Mouse (Mus musculus) embryonic facial prominence, embryonic 12.5 days (tissue): ENCODE results near the gene Rab12. TPM values are rescaled to one million over a fixed set of nuclear protein-coding genes. Genes with fewer than 3 reads are reported as not detected.
A peak's percentile ranks its signal among the peaks of the same experiment; 100 is the strongest.
"Not testable (repeated sequence)": the region's sequence is repeated elsewhere in the genome, so short reads cannot be mapped to it uniquely, and the experiment has no call there.

Source experiments
- ATAC-seq: fragments of 200-750 bp; cut with Nextera tagmentation; 2 replicates; pipeline ENCODE4 v1.8.0; 2017; ENCODE audit not compliant: insufficient number of reproducible peaks, insufficient read depth, low FRiP score, low TSS enrichment
- H3K27ac ChIP-seq: fragments of 300-500 bp; sonication (generic); 2 replicates; pipeline ENCODE4 v1.5.1; 2016; ENCODE audit warnings: mild to moderate bottlenecking
- H3K27me3 ChIP-seq: fragments of 300-500 bp; sonication (generic); 2 replicates; pipeline ENCODE4 v1.6.1; 2016; ENCODE audit warnings: mild to moderate bottlenecking, moderate library complexity
- H3K36me3 ChIP-seq: fragments of 300-500 bp; sonication (generic); 2 replicates; pipeline ENCODE4 v1.6.1; 2016; ENCODE audit warnings: mild to moderate bottlenecking
- H3K4me1 ChIP-seq: fragments of 300-500 bp; sonication (generic); 2 replicates; pipeline ENCODE4 v1.6.1; 2016
- H3K4me2 ChIP-seq: fragments of 300-500 bp; sonication (generic); replicated peaks from 2 replicates; pipeline ENCODE4 v1.6.1; 2016; ENCODE audit warnings: mild to moderate bottlenecking, moderate library complexity
- H3K4me3 ChIP-seq: fragments of 300-500 bp; sonication (generic); 2 replicates; pipeline ENCODE4 v1.5.1; 2016; ENCODE audit warnings: mild to moderate bottlenecking
- H3K9ac ChIP-seq: fragments of 300-500 bp; sonication (generic); 2 replicates; pipeline ENCODE4 v1.6.1; 2016; ENCODE audit warnings: mild to moderate bottlenecking, moderate library complexity
- H3K9me3 ChIP-seq: fragments of 300-500 bp; sonication (generic); 2 replicates; pipeline ENCODE4 v1.6.1; 2016; ENCODE audit warnings: mild to moderate bottlenecking, moderate library complexity
- WGBS: fragments of 180-500 bp; shearing (Covaris S2); methylation state at CpG from one replicate; pipeline ENCODE4 v1.1.7; 2016; 5-methylcytosine and 5-hydroxymethylcytosine counted together
- polyA plus RNA-seq: library from polyadenylated mRNA; unstranded; fragments of >200 nt; fragmentation: Nextera tagmentation; extraction: Ambion mirVana; gene quantifications from 2 replicates; pipeline ENCODE4 v1.2.1, GENCODE M21; 2016

The Rab12 gene
- 56.4 and 59.9 TPM in 2 replicates for polyA plus RNA-seq

DNA sequence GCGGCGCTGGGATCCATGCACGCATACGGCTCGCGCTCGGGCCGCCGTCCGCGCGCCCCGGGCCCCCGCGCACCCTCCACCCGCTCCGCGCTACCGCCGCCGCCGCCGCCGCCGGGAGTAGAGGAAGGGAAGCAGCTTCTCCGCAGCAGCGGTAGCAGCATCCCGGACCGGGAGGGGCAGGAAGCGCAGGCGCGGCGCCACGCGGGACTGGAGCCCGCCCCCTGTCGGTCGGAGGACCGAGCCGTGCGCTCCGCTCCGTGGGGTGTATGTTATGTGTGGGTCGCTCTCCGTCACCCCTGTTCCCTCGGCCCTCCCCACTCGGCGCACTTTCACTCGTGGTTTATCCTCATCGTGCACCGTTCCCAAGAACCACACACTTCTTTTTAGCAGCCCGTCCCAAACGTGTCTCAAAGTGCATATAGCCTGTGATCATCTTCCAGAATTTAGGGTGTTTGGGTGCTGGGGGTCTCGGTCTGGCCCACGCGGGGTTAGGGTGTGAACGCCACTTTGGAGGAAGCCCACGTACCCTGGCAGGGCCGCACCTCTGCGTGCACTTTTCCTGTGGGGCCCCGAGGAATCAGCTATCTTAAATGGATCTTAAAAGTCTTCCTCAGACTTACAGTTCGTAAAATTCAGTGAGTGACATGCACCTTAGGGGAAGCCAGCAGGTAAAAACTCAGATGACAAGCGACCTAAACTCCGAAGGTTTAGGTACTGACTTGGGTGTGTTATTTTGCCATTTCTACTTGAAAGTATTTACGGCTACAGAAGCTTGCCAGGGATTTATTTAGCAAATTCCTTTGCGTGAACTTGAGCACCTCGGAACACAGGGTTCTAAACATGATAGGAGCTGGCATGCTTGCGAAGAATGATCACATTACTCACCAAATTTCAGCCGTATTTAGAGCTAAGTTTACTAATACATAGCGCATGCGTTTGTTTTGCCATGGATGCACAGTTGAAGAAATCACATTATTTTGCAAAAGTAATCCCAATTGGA is at the start of gene Rab12:
TSS of gene Rab12 (minus strand) at position 176 of the 1,000 bp plus-strand sequence.
- WGBS = 8% methylated on average over 71 of the region's 71 CpGs
- H3K27ac ChIP-seq = peak within 1 kb of the TSS; percentile 57

DNA sequence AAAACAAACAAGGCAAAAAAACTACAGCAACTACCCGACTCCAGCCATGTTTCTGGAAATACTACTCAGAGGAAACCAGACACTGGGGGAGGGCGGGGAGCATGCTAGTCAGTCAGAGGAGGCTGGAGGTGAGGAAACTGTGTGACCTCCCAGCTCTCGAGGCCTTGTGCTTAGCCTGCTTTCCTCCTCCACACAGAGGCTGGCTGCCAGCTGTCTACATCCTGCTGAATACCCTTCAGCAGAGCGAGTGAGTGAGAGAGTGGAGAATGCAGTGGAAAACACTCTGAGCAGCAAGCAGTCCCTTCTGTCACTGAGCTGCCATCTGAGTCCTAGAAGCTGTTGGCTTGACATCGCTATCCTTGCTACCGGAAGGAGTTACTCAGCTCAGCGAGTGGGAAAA is 44.7 kb upstream of the Rab12 start:
- Histone ChIP-seq H3K9me3 (no peaks in the 10 kb centered on the region), H3K4me1 (no peaks in the 10 kb centered on the region), H3K27me3 (no peaks in the 10 kb centered on the region), H3K9ac (no peak overlapping the region), H3K4me2 (no peak overlapping the region), H3K4me3 (no peak overlapping the region), H3K36me3 (no peaks in the 10 kb centered on the region), H3K27ac (no peak overlapping the region)
- no peak for ATAC-seq
- 57% methylated on average over 7 of the region's 7 CpGs for WGBS

More for the DNA sequence above, at the start of gene Rab12:
- Histone ChIP-seq H3K36me3 (no peaks in the 10 kb centered on the region), H3K27me3 (no peaks in the 10 kb centered on the region), H3K4me3 (peak within 1 kb of the TSS; percentile 99), H3K9me3 (no peaks in the 10 kb centered on the region), H3K4me2 (peak within 1 kb of the TSS; percentile 87), H3K4me1 (peaks cover 13% of the 10 kb centered on the region), H3K9ac (peak within 1 kb of the TSS; percentile 98)
- peak; percentile 80 for ATAC-seq

- no peaks in the 10 kb centered on the region for H3K4me1 ChIP-seq
- H3K9me3 ChIP-seq = no peaks in the 10 kb centered on the region
- 80% methylated on average over 1 of the region's 1 CpGs for WGBS
- no peak overlapping the region for H3K9ac ChIP-seq
- no peaks in the 10 kb centered on the region for H3K36me3 ChIP-seq
- no peaks in the 10 kb centered on the region for H3K27me3 ChIP-seq
- no peak overlapping the region for H3K27ac ChIP-seq
- no peak overlapping the region for H3K4me3 ChIP-seq
- H3K4me2 ChIP-seq = no peak overlapping the region
- no peak for ATAC-seq
Observed at GRCm38 (mm10) chr17:66563551-66563950, 44.0 kb upstream of the Rab12 start.

GRCm38 (mm10) chr17:66561380-66561779 is 41.9 kb upstream of the Rab12 start:
- no peak for ATAC-seq
- no peak overlapping the region for H3K27ac ChIP-seq
- H3K27me3 ChIP-seq = no peaks in the 10 kb centered on the region
- H3K4me3 ChIP-seq = no peak overlapping the region
- no peak overlapping the region for H3K9ac ChIP-seq
- no peaks in the 10 kb centered on the region for H3K9me3 ChIP-seq
- H3K36me3 ChIP-seq = no peaks in the 10 kb centered on the region
- WGBS = 80% methylated on average over 2 of the region's 2 CpGs
- no peaks in the 10 kb centered on the region for H3K4me1 ChIP-seq
- H3K4me2 ChIP-seq = no peak overlapping the region

DNA sequence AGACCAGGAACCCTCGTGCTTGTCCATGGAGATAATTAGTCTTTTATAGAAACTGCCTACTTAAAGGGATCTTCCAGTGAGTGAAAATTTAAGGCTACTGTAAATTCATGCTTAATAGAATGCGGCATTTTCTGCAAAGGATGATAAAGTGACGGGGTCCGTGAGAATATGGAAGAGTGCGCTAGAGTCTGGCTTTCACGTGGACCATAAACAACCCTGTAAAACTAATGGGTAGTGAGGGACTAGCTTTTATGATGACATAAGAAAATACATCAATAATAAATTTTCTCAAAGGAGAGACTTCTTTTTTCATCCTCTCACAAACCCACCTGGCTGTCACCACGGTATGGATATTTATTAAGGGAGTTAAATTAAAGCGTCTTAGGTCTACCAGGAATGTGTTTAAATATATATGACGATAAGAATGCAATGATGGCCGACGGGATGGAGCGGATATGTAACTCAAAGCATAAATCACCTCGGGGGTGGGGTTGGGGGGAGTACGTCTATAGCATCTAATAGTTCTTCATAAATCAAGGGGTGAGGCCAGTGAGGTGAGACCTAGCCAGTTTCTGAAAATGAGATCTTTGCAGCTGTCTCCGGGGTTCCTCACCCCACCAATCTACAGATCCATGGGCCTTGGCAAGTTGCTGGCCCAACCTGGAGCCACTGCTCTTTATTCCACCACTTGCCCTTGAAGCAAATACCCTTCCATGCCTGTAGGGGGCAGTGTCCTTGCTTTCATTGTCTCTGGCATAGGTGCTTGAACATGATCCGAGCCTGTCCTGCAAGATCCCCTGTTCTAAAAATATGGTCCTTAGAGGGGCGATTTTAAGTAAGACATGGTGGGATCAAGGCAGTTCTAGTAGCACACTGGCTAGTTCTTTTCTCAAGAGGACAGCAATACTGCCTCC is 39.1 kb upstream of the Rab12 start:
- 91% methylated on average over 17 of the region's 17 CpGs for WGBS
- Histone ChIP-seq H3K27ac (no peak overlapping the region), H3K9me3 (no peaks in the 10 kb centered on the region)

DNA sequence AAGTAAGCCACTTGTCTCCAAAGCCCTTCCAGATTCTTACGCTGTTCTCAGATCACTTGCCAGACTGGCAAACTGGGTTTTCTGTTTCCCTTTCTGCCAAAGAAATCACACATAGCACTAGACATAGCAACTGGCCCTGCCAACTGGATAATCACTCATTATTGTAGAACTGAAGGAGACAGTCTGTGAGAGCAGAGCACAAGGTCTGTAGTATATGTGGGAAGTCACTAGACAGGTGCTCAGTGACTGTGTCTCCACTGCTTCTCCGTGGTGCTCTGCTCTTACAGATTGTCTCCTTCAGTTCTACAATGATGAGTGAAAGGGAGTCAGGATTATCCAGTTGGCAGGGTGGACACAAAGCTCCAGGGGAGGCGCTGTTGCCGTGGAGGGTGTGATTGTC is 33.2 kb upstream of the Rab12 start:
- WGBS = 82% methylated on average over 4 of the region's 4 CpGs
- H3K4me2 ChIP-seq = no peak overlapping the region
- no peak overlapping the region for H3K9ac ChIP-seq

More for the DNA sequence above, 39.1 kb upstream of the Rab12 start:
- H3K9ac ChIP-seq = no peak overlapping the region
- no peak overlapping the region for H3K4me2 ChIP-seq
- H3K4me1 ChIP-seq = no peaks in the 10 kb centered on the region
- H3K4me3 ChIP-seq = no peak overlapping the region
- no peak for ATAC-seq
- no peaks in the 10 kb centered on the region for H3K36me3 ChIP-seq
- H3K27me3 ChIP-seq = no peaks in the 10 kb centered on the region

GRCm38 (mm10) chr17:66550486-66550885 is 31.0 kb upstream of the Rab12 start:
- ATAC-seq = no peak
- no peak overlapping the region for H3K4me3 ChIP-seq
- no peaks in the 10 kb centered on the region for H3K4me1 ChIP-seq
- H3K4me2 ChIP-seq = no peak overlapping the region
- WGBS = 82% methylated on average over 5 of the region's 5 CpGs
- no peak overlapping the region for H3K9ac ChIP-seq
- no peaks in the 10 kb centered on the region for H3K27me3 ChIP-seq
- no peaks in the 10 kb centered on the region for H3K36me3 ChIP-seq
- H3K9me3 ChIP-seq = no peaks in the 10 kb centered on the region
- no peak overlapping the region for H3K27ac ChIP-seq

More for the DNA sequence above, 33.2 kb upstream of the Rab12 start:
- Histone ChIP-seq H3K4me3 (no peak overlapping the region), H3K27me3 (no peaks in the 10 kb centered on the region), H3K4me1 (no peaks in the 10 kb centered on the region), H3K27ac (no peak overlapping the region), H3K9me3 (no peaks in the 10 kb centered on the region), H3K36me3 (no peaks in the 10 kb centered on the region)
- no peak for ATAC-seq

GRCm38 (mm10) chr17:66532285-66532684 is 12.8 kb upstream of the Rab12 start:
- H3K4me3 ChIP-seq = no peak overlapping the region
- H3K4me1 ChIP-seq = no peaks in the 10 kb centered on the region
- no peak overlapping the region for H3K4me2 ChIP-seq
- no peaks in the 10 kb centered on the region for H3K27me3 ChIP-seq
- H3K9ac ChIP-seq = no peak overlapping the region
- ATAC-seq = no peak
- peaks cover 8% of the 10 kb centered on the region; the same call in 1 of the 2 replicates for H3K9me3 ChIP-seq
- no peaks in the 10 kb centered on the region for H3K36me3 ChIP-seq
- no peak overlapping the region for H3K27ac ChIP-seq
- 86% methylated on average over 1 of the region's 1 CpGs for WGBS

DNA sequence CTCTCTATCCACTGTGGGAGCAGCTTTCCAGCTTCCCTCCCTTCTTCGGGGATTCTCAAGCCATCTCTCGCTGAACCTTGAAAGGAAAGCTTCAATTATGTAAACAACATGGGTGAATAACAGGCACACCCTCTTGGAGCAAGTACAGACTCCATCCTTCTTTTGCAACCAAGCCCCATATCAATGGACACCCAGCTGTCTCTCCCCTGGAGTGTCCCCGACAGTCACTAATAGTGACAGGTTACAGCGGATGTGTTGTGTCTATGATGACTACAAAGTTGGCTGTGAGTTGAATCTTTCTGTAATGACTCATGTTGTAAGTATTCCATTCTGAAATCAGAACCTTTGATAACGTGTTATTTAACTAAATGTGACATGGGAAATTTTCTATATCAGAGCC is 3.9 kb upstream of the Rab12 start:
- H3K9me3 ChIP-seq = no peaks in the 10 kb centered on the region
- no peak overlapping the region for H3K4me3 ChIP-seq
- ATAC-seq = no peak
- 74% methylated on average over 5 of the region's 5 CpGs for WGBS
- H3K9ac ChIP-seq = no peak overlapping the region
- H3K4me1 ChIP-seq = peaks cover 4% of the 10 kb centered on the region
- no peak overlapping the region for H3K4me2 ChIP-seq
- no peaks in the 10 kb centered on the region for H3K36me3 ChIP-seq
- H3K27me3 ChIP-seq = no peaks in the 10 kb centered on the region
- H3K27ac ChIP-seq = no peak overlapping the region

DNA sequence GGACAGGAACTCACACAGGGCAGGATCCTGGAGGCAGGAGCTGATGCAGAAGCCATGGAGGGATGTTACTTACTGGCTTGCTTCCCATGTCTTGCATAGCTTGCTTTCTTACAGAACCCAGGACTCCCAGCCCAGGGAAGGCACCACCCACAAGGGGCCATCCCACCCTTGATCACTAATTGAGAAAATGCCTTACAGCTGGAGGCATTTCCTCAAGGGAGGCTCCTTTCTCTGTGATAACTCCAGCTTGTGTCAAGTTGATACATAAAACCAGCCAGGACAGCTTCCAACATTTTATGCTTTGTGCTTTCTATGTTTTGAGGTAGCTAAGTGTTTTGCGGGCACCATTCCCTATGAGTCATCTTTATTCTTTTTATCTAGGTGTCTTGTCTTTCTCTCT is 3.1 kb upstream of the Rab12 start:
- H3K9me3 ChIP-seq, H3K4me2 ChIP-seq, H3K9ac ChIP-seq, H3K36me3 ChIP-seq, H3K4me1 ChIP-seq, ATAC-seq, H3K27me3 ChIP-seq, H3K27ac ChIP-seq, H3K4me3 ChIP-seq: not testable (repeated sequence)
- whole genome bisulfite sequencing = 97% methylated on average over 1 of the region's 1 CpGs

- Histone ChIP-seq H3K36me3 (no peaks in the 10 kb centered on the region), H3K4me2 (peak overlapping the region; percentile 87), H3K9ac (peak overlapping the region; percentile 98), H3K27ac (peak overlapping the region; percentile 57), H3K9me3 (no peaks in the 10 kb centered on the region), H3K4me1 (peaks cover 13% of the 10 kb centered on the region), H3K4me3 (peak overlapping the region; percentile 99), H3K27me3 (no peaks in the 10 kb centered on the region)
- under 1% methylated on average over 53 of the region's 57 CpGs for WGBS
- peak; percentile 76 for ATAC-seq
Observed at GRCm38 (mm10) chr17:66518877-66519553, 514 bp downstream of the Rab12 start.
